Mouse (Mus musculus): ENCODE results near the gene Pml. TPM values are rescaled to one million over a fixed set of nuclear protein-coding genes. Genes with fewer than 3 reads are reported as not detected.

Gene Pml
- polyA plus RNA-seq, 1 experiment = 200 TPM

DNA sequence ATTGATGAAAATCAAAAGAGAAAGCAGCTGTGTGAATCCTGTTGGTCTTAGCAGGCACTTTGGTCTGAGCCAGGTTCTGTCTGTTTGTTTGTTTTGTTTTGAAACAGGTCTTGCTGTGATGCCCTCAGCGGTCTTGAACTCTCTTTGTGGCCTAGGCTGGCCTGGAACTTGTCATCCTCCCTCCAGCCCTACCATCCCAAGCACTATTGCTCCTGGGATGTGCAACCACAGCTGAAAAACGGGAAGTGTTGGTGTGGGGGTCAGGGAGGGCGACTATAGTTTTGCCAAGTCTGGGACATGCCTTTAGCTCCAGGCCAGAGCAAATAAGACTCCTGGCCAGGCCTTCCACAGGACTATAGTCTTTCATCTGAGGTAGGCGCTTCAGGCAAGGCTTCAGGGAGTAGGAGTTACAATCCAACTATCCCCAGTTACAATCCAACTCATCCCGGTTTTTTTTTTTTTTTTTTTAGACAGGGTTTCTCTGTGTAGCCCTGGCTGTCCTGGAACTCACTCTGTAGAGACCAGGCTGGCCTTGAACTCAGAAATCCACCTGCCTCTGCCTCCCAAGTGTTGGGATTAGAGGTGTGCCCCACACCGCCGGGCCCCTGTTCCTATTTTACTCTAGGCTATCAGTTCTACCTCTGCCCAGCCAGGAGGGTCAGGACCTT lies 706 bp downstream of the Pml start:
- Histone ChIP-seq H3K4me3 (ENCODE audit: low read depth, low read length) (peak overlapping the region; percentile 84), H3K9ac (ENCODE audit: low read depth, poor library complexity, severe bottlenecking) (peak overlapping the region; percentile 89), H3K9me3 (replicated peaks; ENCODE audit: control insufficient read depth, insufficient read depth, low read length, poor library complexity, severe bottlenecking) (no peaks in the 10 kb centered on the region), H3K36me3 (ENCODE audit: control insufficient read depth, insufficient read depth, low read length, poor library complexity, severe bottlenecking) (peaks cover 22% of the 10 kb centered on the region), H3K27me3 (ENCODE audit: control insufficient read depth, insufficient read depth, low read length, poor library complexity, severe bottlenecking) (no peaks in the 10 kb centered on the region), H3K27ac (ENCODE audit: insufficient read depth, low read length) (peak overlapping the region; percentile 96), H3K4me1 (ENCODE audit: control insufficient read depth, insufficient read depth, low read length) (no peaks in the 10 kb centered on the region)
- no peak for TF ChIP-seq CTCF (IDR thresholded peaks at IDR 0.05; ENCODE audit: low read depth, low read length)
- TF ChIP-seq EP300 (IDR thresholded peaks at IDR 0.05; ENCODE audit: insufficient read depth, low read depth, low read length) = no peak
- no peak for TF ChIP-seq POLR2A (IDR thresholded peaks at IDR 0.05; ENCODE audit: insufficient read depth, low read length)

DNA sequence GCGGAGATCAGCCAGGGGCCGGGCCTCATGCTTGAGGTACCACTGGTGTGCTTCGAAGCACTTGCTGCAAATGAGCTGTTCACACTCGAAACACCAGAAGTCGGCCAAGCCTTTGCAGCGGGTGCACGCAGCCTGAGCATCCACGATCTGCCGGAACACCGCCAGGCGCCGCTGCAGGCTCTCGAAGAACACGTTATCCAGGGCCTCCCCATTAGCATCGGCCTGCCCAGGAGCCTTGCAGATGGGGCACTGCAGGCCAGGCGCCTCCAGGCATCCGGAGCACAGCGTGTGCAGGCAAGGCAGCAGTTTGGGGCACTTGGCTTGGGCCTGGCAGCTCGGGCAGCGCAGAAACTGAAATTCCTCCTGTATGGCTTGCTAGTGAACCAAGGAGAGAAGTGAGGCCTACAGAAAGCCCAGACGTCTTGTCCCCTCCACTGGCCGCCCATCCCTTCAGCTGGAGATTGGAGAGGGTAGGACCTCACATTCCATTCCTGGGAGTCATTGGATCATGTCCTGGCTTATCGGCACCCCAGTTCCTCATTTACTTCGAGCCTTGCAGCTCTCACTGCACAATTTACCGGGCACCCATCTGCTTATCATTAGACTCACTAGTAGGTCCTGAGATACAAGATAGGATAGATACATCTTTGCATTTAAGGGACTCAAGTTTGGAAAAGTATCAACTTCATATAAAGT lies 2.4 kb downstream of the Pml start:
- Histone ChIP-seq H3K27me3 (ENCODE audit: control insufficient read depth, insufficient read depth, low read length, poor library complexity, severe bottlenecking) (no peaks in the 10 kb centered on the region), H3K27ac (ENCODE audit: insufficient read depth, low read length) (peak overlapping the region; percentile 43), H3K9me3 (replicated peaks; ENCODE audit: control insufficient read depth, insufficient read depth, low read length, poor library complexity, severe bottlenecking) (no peaks in the 10 kb centered on the region), H3K9ac (ENCODE audit: low read depth, poor library complexity, severe bottlenecking) (peak overlapping the region; percentile 89), H3K36me3 (ENCODE audit: control insufficient read depth, insufficient read depth, low read length, poor library complexity, severe bottlenecking) (peaks cover 32% of the 10 kb centered on the region), H3K4me3 (ENCODE audit: low read depth, low read length) (peak overlapping the region; percentile 78), H3K4me1 (ENCODE audit: control insufficient read depth, insufficient read depth, low read length) (no peaks in the 10 kb centered on the region)
- TF ChIP-seq CTCF (IDR thresholded peaks at IDR 0.05; ENCODE audit: low read depth, low read length) = peak; percentile 75
- no peak for TF ChIP-seq POLR2A (IDR thresholded peaks at IDR 0.05; ENCODE audit: insufficient read depth, low read length)
- peak; percentile 62; the same call in 1 of the 2 replicates for TF ChIP-seq EP300 (IDR thresholded peaks at IDR 0.05; ENCODE audit: insufficient read depth, low read depth, low read length)

DNA sequence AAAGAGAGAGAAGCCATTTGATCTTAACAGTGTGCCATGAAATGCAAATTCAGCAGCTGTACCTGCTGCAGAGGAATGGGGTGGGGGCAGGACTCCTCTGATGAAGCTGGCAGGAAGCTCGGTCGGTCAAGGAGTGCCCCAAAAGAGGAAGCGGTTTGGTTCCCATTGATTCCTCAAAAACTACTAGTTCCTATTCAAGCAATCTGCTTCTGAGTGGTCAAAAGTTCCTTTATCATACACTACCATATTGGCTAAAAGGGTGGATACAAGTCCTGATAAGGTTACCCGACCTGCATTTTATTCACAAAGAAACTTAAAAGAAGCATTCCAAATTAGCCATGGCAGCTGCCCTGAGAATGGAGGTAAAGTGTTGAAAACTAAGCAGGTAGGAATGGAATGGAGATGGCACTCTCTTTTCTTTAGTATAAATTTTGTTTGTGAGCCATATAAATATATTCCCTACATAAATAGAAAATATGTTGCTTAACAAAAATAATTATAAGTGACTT lies 3.4 kb downstream of the Pml start:
- Histone ChIP-seq H3K27ac (ENCODE audit: insufficient read depth, low read length) (no peak overlapping the region), H3K9me3 (replicated peaks; ENCODE audit: control insufficient read depth, insufficient read depth, low read length, poor library complexity, severe bottlenecking) (no peaks in the 10 kb centered on the region), H3K4me1 (ENCODE audit: control insufficient read depth, insufficient read depth, low read length) (no peaks in the 10 kb centered on the region), H3K9ac (ENCODE audit: low read depth, poor library complexity, severe bottlenecking) (no peak overlapping the region), H3K36me3 (ENCODE audit: control insufficient read depth, insufficient read depth, low read length, poor library complexity, severe bottlenecking) (peaks cover 34% of the 10 kb centered on the region), H3K4me3 (ENCODE audit: low read depth, low read length) (peak overlapping the region; percentile 48), H3K27me3 (ENCODE audit: control insufficient read depth, insufficient read depth, low read length, poor library complexity, severe bottlenecking) (no peaks in the 10 kb centered on the region)
- TF ChIP-seq CTCF (IDR thresholded peaks at IDR 0.05; ENCODE audit: low read depth, low read length) = no peak
- TF ChIP-seq POLR2A (IDR thresholded peaks at IDR 0.05; ENCODE audit: insufficient read depth, low read length) = no peak
- TF ChIP-seq EP300 (IDR thresholded peaks at IDR 0.05; ENCODE audit: insufficient read depth, low read depth, low read length) = no peak

DNA sequence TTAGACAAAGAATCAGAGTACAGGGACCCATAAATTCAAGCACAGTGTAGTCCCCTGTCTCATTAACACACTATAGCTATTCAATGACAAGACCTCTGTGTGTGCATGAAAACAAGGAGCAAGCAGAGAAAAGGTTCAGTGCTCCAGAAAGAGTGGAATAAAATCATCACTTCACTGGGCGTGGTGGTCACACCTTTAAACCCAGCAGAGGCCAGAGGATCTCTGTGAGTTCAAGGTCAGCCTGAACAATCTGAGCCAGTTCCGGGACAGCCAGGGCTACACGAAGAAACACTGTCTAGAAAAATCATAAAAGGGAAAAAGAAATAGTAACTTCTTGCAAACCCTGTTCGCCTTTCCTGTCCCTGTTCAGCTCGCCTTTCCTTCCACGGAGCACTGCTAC lies 5.9 kb downstream of the Pml start:
- Histone ChIP-seq H3K36me3 (ENCODE audit: control insufficient read depth, insufficient read depth, low read length, poor library complexity, severe bottlenecking) (peaks cover 47% of the 10 kb centered on the region), H3K27me3 (ENCODE audit: control insufficient read depth, insufficient read depth, low read length, poor library complexity, severe bottlenecking) (no peaks in the 10 kb centered on the region), H3K4me3 (ENCODE audit: low read depth, low read length) (no peak overlapping the region), H3K9ac (ENCODE audit: low read depth, poor library complexity, severe bottlenecking) (no peak overlapping the region; the same call in 1 of the 2 replicates), H3K27ac (ENCODE audit: insufficient read depth, low read length) (peak overlapping the region; percentile 84), H3K4me1 (ENCODE audit: control insufficient read depth, insufficient read depth, low read length) (peaks cover 2% of the 10 kb centered on the region), H3K9me3 (replicated peaks; ENCODE audit: control insufficient read depth, insufficient read depth, low read length, poor library complexity, severe bottlenecking) (no peaks in the 10 kb centered on the region)
- TF ChIP-seq CTCF (IDR thresholded peaks at IDR 0.05; ENCODE audit: low read depth, low read length) (no peak), EP300 (IDR thresholded peaks at IDR 0.05; ENCODE audit: insufficient read depth, low read depth, low read length) (0 out of 2 replicates have a peak, but pooled peaks have one; percentile 31)

DNA sequence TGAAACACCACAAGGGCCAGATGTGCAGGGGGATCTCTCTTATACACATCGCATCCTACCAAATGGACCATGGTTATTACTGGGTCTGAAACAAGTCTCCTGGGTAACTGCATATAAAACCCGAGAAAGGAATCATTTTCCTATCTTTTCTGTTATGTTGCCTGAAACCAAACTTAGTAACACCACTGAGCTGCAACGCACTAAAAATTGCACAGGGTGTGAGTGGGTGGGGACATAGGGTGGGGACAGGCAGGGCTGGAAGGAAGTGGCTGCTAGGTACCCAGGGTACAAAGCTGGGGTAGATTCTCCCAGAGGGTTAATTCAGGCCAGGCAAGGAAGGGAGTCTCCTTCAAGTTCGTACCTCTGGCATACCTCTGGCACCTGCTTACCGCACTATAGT lies 6.9 kb downstream of the Pml start:
- Histone ChIP-seq H3K36me3 (ENCODE audit: control insufficient read depth, insufficient read depth, low read length, poor library complexity, severe bottlenecking) (peaks cover 47% of the 10 kb centered on the region), H3K4me1 (ENCODE audit: control insufficient read depth, insufficient read depth, low read length) (peaks cover 2% of the 10 kb centered on the region), H3K9me3 (replicated peaks; ENCODE audit: control insufficient read depth, insufficient read depth, low read length, poor library complexity, severe bottlenecking) (no peaks in the 10 kb centered on the region), H3K27ac (ENCODE audit: insufficient read depth, low read length) (peak overlapping the region; percentile 95), H3K27me3 (ENCODE audit: control insufficient read depth, insufficient read depth, low read length, poor library complexity, severe bottlenecking) (no peaks in the 10 kb centered on the region), H3K4me3 (ENCODE audit: low read depth, low read length) (no peak overlapping the region; the same call in 1 of the 2 replicates), H3K9ac (ENCODE audit: low read depth, poor library complexity, severe bottlenecking) (peak overlapping the region; percentile 49; the same call in 1 of the 2 replicates)
- TF ChIP-seq EP300 (IDR thresholded peaks at IDR 0.05; ENCODE audit: insufficient read depth, low read depth, low read length) (no peak), CTCF (IDR thresholded peaks at IDR 0.05; ENCODE audit: low read depth, low read length) (no peak), POLR2A (IDR thresholded peaks at IDR 0.05; ENCODE audit: insufficient read depth, low read length) (no peak)

Data from ES-Bruce4 (cell line).